Mouse (Mus musculus) urinary bladder, postnatal 25 days (tissue): ENCODE measurements around the gene Ovgp1.
"Not testable (repeated sequence)": the region's sequence is repeated elsewhere in the genome, so short reads cannot be mapped to it uniquely, and the experiment has no call there.

Experiments used
- DNase-seq: peaks from one replicate; pipeline ENCODE4 v3.0.0; 2022; ENCODE audit warnings: low spot score

The Ovgp1 gene

GRCm38 (mm10) chr3:105994730-105995129 is 21.2 kb downstream of the Ovgp1 start:
- no peak for DNase-seq

GRCm38 (mm10) chr3:106000707-106001375 is 27.3 kb downstream of the Ovgp1 start:
- DNase-seq: no peak

GRCm38 (mm10) chr3:106001416-106002370 is 28.2 kb downstream of the Ovgp1 start:
- no peak for DNase-seq

- not testable (repeated sequence) for DNase-seq
Measured at GRCm38 (mm10) chr3:106003360-106003759, 29.8 kb downstream of the Ovgp1 start.

- no peak for DNase-seq
Measured at GRCm38 (mm10) chr3:106014546-106014945, 41.0 kb downstream of the Ovgp1 start, which contains the start of gene Pifo. TSS of gene Pifo (minus strand) at chr3:106014646.

- no peak for DNase-seq
Measured at GRCm38 (mm10) chr3:106021840-106022239, 48.3 kb downstream of the Ovgp1 start.

GRCm38 (mm10) chr3:106024135-106024534 is 50.6 kb downstream of the Ovgp1 start:
- no peak for DNase-seq

- DNase-seq: no peak
Measured at GRCm38 (mm10) chr3:106032781-106033180, 59.3 kb downstream of the Ovgp1 start, which contains the start of gene Chil5. TSS of gene Chil5 (minus strand) at chr3:106032814.
